Mouse (Mus musculus) C2C12 (cell line): ENCODE results near the gene Sfxn1. TPM values are rescaled to one million over a fixed set of nuclear protein-coding genes. Genes with fewer than 3 reads are reported as not detected.

Source experiments
- H3K27me3 ChIP-seq: one replicate; pipeline ENCODE4 v1.6.1; 2011; ENCODE audit not compliant: control insufficient read depth, insufficient read depth, insufficient read length
- H3K36me3 ChIP-seq: one replicate; pipeline ENCODE4 v1.6.1; 2011; ENCODE audit not compliant: control insufficient read depth, insufficient read depth
- H3K4me3 ChIP-seq: one replicate; pipeline ENCODE4 v1.5.1; 2011; ENCODE audit warnings: mild to moderate bottlenecking, control low read depth; ENCODE audit not compliant: poor library complexity, insufficient read depth, severe bottlenecking
- H3K79me2 ChIP-seq: one replicate; pipeline ENCODE4 v1.6.1; 2011; ENCODE audit not compliant: control insufficient read depth, insufficient read depth
- H3K79me3 ChIP-seq: one replicate; pipeline ENCODE4 v1.6.1; 2011; ENCODE audit warnings: low read depth, control low read depth
- H3ac ChIP-seq: one replicate; pipeline ENCODE3; 2011; ENCODE audit warnings: low read depth; ENCODE audit not compliant: control insufficient read depth, insufficient read length
- CEBPB ChIP-seq: IDR thresholded peaks from one replicate; pipeline ENCODE4 v1.6.1; 2011; ENCODE audit warnings: low read depth, mild to moderate bottlenecking, control low read depth, moderate library complexity
- CTCF ChIP-seq: IDR thresholded peaks from one replicate; pipeline ENCODE4 v1.5.1; 2011; ENCODE audit not compliant: control insufficient read depth, insufficient read depth, insufficient read length
- FOSL1 ChIP-seq: IDR thresholded peaks from one replicate; pipeline ENCODE4 v1.8.0; 2011; ENCODE audit warnings: mild to moderate bottlenecking, low read length; ENCODE audit not compliant: poor library complexity, insufficient read depth, severe bottlenecking
- MAX ChIP-seq: IDR thresholded peaks from one replicate; pipeline ENCODE4 v1.6.1; 2011; ENCODE audit warnings: mild to moderate bottlenecking, control low read depth
- MYOD1 ChIP-seq: IDR thresholded peaks from one replicate; pipeline ENCODE4 v1.6.1; 2011; ENCODE audit warnings: low read depth; ENCODE audit not compliant: control insufficient read depth, insufficient read length
- MYOG ChIP-seq: IDR thresholded peaks from one replicate; pipeline ENCODE4 v1.6.1; 2011; ENCODE audit not compliant: control insufficient read depth, insufficient read length; ENCODE audit errors: extremely low read depth
- USF1 ChIP-seq: IDR thresholded peaks from one replicate; pipeline ENCODE4 v1.6.1; 2011; ENCODE audit warnings: low read depth, mild to moderate bottlenecking, control low read depth, moderate library complexity
- long read RNA-seq, 2 experiments: library from polyadenylated mRNA; unstranded; transcript quantifications; one replicate each; pipeline ENCODE4 v2.0.0; 2019 to 2020
- polyA plus RNA-seq: library from polyadenylated mRNA; unstranded; fragments of >200 nt; fragmentation: generic; extraction: Trizol; gene quantifications from one replicate; pipeline ENCODE4 v1.2.1, GENCODE M21; 2012; ENCODE audit warnings: missing spikeins

Gene Sfxn1
- 21.1 TPM for polyA plus RNA-seq
- long read RNA-seq, experiment 1, transcript Sfxn1-201 (11 exons, 2,783 nt), result major isoform, 47 of 77 reads
- long read RNA-seq, experiment 1, partial matches to known transcripts, result 18 of 77 reads
- long read RNA-seq, experiment 1, other reads (novel, unspliced or antisense), result 12 of 77 reads
- long read RNA-seq, experiment 2, transcript Sfxn1-201 (11 exons, 2,783 nt), result major isoform, 110 of 135 reads
- long read RNA-seq, experiment 2, partial matches to known transcripts, result 6 of 135 reads
- long read RNA-seq, experiment 2, other reads (novel, unspliced or antisense), result 19 of 135 reads

GRCm38 (mm10) chr13:54071606-54072331, at the start of gene Sfxn1:
TSS of gene Sfxn1 (plus strand) at chr13:54071869.
- Histone ChIP-seq H3ac (peak within 1 kb of the TSS; percentile 86), H3K36me3 (peaks cover 20% of the 10 kb centered on the region), H3K4me3 (peak within 1 kb of the TSS; percentile 79), H3K79me2 (peaks cover 51% of the 10 kb centered on the region), H3K27me3 (no peaks in the 10 kb centered on the region), H3K79me3 (peaks cover 40% of the 10 kb centered on the region)
- TF ChIP-seq MAX (peak; percentile 91), USF1 (no peak)

DNA sequence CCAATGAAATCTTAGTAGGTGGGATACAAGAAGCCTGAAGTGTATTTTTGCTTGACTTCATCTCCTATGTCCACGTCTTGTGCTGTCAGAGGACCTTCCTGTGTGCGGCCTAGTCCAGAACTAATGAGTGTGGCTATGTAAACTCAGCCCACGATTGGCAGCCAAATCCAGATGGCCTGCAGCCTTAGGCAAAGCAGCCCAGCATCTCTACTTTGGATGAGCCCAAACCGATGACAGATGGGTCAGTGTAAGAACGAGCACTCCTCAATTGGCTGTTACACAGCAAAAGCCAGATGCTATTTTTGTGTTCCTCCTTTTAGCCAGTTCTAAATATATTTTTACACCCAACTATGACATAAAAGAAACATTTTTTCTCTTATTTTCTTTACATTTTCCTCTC, 48.4 kb upstream of the Sfxn1 start:
- Histone ChIP-seq H3ac (no peak overlapping the region), H3K27me3 (no peaks in the 10 kb centered on the region), H3K79me2 (no peaks in the 10 kb centered on the region), H3K36me3 (no peaks in the 10 kb centered on the region), H3K79me3 (no peaks in the 10 kb centered on the region), H3K4me3 (no peak overlapping the region)
- TF ChIP-seq CEBPB (no peak), CTCF (no peak), USF1 (no peak), MAX (no peak), MYOD1 (no peak), MYOG (no peak), FOSL1 (no peak)

DNA sequence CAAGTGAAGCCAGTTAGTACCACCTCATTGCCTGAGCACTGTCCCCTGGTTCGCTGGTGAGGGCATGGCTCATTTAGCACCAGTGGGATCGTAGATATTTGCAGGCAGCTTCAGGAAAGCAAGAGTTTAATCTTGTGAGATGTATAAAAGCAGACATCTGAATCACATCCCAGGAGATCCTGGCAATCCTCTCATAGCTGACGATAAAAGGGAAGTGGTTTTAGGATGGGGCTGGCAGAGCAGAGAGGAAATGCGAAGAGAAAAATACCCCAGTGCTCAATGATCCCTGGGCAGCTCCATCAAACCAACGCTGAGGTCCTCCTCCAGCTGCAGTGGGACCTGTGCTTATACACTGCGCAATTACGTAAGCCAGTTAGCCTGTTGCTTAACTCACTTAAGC, 44.6 kb upstream of the Sfxn1 start:
- H3ac ChIP-seq, result no peak overlapping the region
- no peak overlapping the region for H3K4me3 ChIP-seq
- H3K79me3 ChIP-seq, result no peaks in the 10 kb centered on the region
- TF ChIP-seq CTCF (no peak), FOSL1 (no peak), CEBPB (no peak), USF1 (no peak)
- no peaks in the 10 kb centered on the region for H3K79me2 ChIP-seq
- no peaks in the 10 kb centered on the region for H3K36me3 ChIP-seq
- H3K27me3 ChIP-seq, result no peaks in the 10 kb centered on the region

GRCm38 (mm10) chr13:54033653-54034052, 38.0 kb upstream of the Sfxn1 start:
- no peak overlapping the region for H3ac ChIP-seq
- H3K79me2 ChIP-seq, result no peaks in the 10 kb centered on the region
- no peaks in the 10 kb centered on the region for H3K36me3 ChIP-seq
- H3K27me3 ChIP-seq, result no peaks in the 10 kb centered on the region
- H3K4me3 ChIP-seq, result no peak overlapping the region
- no peak for TF ChIP-seq MAX
- no peak for TF ChIP-seq CTCF
- TF ChIP-seq CEBPB, result no peak
- no peak for TF ChIP-seq USF1
- TF ChIP-seq MYOG, result no peak
- no peaks in the 10 kb centered on the region for H3K79me3 ChIP-seq

GRCm38 (mm10) chr13:54035541-54035940, 36.1 kb upstream of the Sfxn1 start:
- no peaks in the 10 kb centered on the region for H3K36me3 ChIP-seq
- H3ac ChIP-seq, result no peak overlapping the region
- H3K79me2 ChIP-seq, result no peaks in the 10 kb centered on the region
- H3K4me3 ChIP-seq, result no peak overlapping the region
- H3K79me3 ChIP-seq, result no peaks in the 10 kb centered on the region
- TF ChIP-seq FOSL1 (no peak), USF1 (no peak), MAX (no peak), CTCF (no peak), CEBPB (no peak), MYOD1 (no peak), MYOG (no peak)
- H3K27me3 ChIP-seq, result no peaks in the 10 kb centered on the region

DNA sequence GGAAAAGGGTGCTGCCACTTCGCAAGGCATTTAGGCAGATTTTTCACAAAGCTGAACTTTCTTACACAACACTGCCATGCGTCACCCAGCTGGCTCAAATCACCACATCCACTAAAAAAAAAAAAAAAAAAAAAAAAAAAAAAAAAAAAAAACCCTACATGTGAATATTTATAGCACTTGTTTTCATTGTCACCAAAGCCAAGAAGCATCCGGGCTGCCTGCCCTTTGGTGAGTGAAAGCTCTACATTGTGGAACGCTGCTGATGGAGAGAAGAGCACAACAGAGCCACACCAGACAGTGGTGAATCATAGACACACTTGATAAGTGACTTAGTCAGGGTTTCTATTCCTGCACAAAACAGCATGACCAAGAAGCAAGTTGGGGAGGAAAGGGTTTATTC, 33.7 kb upstream of the Sfxn1 start:
- H3K79me2 ChIP-seq, result no peaks in the 10 kb centered on the region
- H3K79me3 ChIP-seq, result no peaks in the 10 kb centered on the region
- H3ac ChIP-seq, result no peak overlapping the region
- no peaks in the 10 kb centered on the region for H3K36me3 ChIP-seq
- no peak overlapping the region for H3K4me3 ChIP-seq
- H3K27me3 ChIP-seq, result no peaks in the 10 kb centered on the region
- no peak for TF ChIP-seq MYOD1
- no peak for TF ChIP-seq MYOG
- no peak for TF ChIP-seq MAX
- TF ChIP-seq CEBPB, result no peak
- no peak for TF ChIP-seq USF1
- TF ChIP-seq FOSL1, result no peak
- no peak for TF ChIP-seq CTCF
